Mouse (Mus musculus): ENCODE measurements around the gene Hlcs. TPM values are rescaled to one million over a fixed set of nuclear protein-coding genes. Genes with fewer than 3 reads are reported as not detected.

The Hlcs gene
- total RNA-seq, 2 experiments from 2014 or later, result 16.6 to 17.4 TPM

DNA sequence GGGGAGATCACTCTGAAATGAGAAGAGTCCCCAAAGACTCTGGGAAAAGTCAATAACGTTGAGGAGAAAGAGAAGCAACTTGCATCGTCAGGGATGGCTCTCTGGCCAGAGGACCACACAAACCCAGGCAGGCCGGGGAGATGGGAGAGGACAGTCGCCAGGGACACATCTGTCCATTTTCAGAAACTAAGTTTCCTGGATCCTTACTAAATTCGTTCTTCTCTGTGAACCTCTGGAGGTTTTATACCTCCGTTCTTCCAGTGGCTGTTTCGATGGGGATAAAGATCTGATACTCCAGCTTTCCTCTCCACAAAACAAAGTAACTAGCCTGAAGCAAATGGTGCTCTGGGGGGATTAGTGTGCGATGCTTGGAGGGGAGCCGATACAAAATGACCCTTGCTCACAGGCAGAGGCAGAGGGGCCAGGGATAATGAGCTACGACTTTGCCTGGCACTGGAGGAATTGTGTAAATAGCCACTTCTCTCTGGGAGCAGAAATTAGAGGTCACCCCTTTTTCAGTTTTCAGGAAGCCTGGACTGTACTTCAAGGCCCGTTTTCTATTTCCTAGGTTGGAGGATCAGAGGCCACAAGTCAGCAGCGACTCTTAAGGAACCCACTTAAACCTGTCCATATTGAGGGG is 220.7 kb downstream of the Hlcs start:
- H3K4me3 ChIP-seq, result no peak overlapping the region
- intact Hi-C loops (cut with DNase I), result loop anchor here (10.0 kb wide), 1 partner anchor 1398 kb away; no protein-coding TSS in a partner anchor
- no peak overlapping the region for H3K27ac ChIP-seq
- TF ChIP-seq CTCF (IDR thresholded peaks at IDR 0.05), result no peak
- DNase-seq (ENCODE audit: extremely low spot score in 1 of 2, low spot score in 2 of 2), result no peak

DNA sequence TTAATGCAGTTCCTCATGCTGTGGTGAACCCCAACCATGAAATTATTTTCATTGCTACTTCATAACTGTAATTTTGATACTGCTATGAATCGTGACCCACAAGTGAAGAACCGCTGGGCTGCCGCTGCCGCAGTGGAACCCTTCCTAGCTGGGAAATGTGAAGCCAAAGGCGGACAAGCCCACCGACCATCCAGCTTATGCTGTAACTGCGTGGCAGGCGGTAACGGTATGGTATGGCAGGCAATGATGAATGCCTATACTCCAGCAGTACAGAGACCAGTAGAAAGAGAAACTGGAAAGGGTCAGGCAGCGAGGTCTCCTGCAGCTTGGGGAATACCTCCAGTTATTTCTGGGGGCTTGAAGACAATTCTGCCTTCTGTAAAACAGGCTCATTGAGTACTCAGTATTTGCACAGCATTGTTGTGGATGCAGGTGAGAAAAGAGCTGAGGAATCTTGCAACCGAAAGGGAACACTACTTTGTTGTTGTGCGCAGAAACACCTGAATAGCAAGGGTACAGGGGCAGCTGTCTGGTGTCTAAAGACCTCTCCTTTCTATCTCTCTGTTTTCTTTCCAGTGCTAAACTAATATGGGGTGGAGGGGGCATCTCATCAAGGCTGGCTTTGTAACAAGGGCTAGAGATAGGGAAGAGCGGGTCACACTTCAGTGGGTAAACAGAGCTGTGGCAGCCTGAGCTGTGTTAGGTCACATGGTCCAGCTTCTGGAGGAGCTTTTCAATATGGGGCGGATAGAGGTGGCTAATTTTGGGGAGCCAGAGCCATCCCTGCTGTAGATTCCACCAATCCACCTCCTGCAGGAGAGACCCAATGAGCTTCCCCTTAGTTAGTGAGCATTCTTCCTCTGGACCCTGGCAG is 224.3 kb downstream of the Hlcs start:
- intact Hi-C loops (cut with DNase I), result no loop called here
- no peak for DNase-seq (ENCODE audit: extremely low spot score in 1 of 2, low spot score in 2 of 2)
- TF ChIP-seq CTCF (IDR thresholded peaks at IDR 0.05), result no peak
- no peak overlapping the region for H3K4me3 ChIP-seq
- H3K27ac ChIP-seq, result no peak overlapping the region

DNA sequence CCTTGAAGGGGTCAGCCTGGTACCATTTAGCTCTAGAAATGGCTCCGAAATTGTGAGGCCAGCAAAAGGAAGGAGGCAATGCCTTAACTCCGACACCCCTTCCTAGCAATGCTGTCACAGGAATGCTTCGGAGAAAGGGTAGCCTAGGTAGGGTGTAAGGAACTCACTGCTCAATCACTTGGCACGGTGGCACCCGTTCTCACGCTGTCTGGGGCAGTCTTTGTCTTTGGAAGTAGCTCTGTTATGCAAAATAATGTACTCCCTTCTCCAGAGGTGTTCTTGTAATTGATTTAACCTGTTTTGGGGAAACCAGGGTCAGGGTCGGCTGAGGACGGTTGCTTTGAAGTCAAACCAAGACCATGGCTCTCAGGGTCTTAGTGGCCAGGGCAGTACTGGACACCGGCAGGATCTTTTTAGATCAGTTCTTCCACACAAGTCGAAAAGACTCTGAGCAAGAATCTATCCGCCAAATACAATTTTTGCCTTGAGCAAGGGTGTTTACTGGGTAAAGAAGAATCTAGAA is 225.1 kb downstream of the Hlcs start:
- no peak for TF ChIP-seq CTCF (IDR thresholded peaks at IDR 0.05)
- Histone ChIP-seq H3K27ac (no peak overlapping the region), H3K4me3 (no peak overlapping the region)
- intact Hi-C loops (cut with DNase I), result no loop called here
- no peak for DNase-seq (ENCODE audit: extremely low spot score in 1 of 2, low spot score in 2 of 2)

DNA sequence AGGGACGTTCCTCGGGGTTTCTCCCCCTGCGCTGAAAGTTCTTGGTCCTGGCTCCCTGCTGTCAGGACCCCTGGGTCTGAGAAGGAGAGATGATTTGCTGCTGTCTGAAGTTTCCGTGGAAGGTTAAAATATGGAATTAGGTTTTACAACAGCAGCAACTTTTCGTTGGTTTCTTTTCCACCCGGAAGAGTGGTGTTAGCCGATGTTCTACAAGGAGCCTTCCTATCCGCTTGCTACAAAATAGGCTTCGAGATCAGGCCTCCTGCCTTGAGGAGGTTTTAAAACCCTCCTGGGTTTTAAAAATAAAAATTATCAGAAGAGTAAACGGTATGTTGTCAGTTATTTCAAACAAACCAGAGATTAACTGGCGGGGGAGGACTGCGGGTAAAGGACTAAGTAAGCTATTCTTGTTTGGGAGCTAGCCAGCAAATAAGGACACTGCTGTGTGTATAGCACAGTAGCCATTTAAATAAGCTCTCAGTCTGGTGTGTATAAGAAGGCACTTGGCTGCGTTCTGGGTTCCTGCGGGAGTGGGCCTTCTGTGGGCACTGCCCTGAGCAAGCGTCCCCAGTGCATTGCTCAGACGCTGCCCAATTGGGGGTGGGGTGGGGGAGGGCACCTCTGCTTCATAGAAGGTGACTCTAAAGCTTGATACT is 225.7 kb downstream of the Hlcs start:
- Histone ChIP-seq H3K4me3 (no peak overlapping the region), H3K27ac (no peak overlapping the region)
- no peak for DNase-seq (ENCODE audit: extremely low spot score in 1 of 2, low spot score in 2 of 2)
- TF ChIP-seq CTCF (IDR thresholded peaks at IDR 0.05), result no peak
- intact Hi-C loops (cut with DNase I), result no loop called here

DNA sequence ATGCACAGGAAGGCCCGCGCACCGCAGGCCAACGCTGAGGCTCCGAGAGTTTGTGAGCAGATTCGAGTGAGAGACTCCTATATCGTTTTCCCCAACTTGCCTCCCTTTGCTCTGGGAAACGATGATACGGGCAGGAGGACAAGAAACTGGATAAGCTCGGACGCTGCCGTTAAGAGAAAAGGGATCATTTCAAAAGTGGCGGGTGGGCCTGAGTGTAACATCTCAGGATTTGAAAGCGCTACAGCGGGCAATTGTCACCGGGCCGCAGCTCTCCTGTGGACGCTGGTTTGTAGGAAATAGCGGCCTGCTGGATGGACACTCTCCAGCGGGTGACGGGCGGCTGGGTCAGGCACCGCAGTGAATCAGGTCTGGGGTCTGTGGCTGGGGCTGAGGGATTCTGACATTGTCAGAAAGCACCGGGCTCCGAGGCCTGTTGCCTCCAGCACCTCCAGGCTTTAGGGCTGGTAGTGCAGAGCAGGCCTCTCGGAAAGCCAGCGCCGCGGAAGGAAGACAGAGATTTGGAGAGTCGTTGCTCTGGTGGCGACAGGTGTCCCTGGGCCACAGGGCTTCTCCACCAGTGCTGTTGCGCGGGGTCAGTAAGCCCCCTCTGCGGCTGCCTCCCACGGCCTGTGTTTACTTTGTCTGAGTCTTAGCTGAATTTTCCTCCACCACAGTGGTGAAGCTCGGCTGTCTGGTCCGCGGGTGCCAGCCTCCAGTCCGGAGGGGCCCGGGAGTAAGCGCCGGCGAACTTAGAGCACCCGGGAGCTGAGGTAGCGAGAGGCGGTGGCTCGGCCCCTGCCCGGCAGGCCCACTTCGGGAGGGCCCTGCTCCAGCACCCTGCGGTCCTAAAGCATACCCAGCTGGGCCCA is 226.4 kb downstream of the Hlcs start:
- Histone ChIP-seq H3K4me3 (no peak overlapping the region), H3K27ac (no peak overlapping the region)
- no peak for DNase-seq (ENCODE audit: extremely low spot score in 1 of 2, low spot score in 2 of 2)
- no peak for TF ChIP-seq CTCF (IDR thresholded peaks at IDR 0.05)
- intact Hi-C loops (cut with DNase I), result no loop called here

DNA sequence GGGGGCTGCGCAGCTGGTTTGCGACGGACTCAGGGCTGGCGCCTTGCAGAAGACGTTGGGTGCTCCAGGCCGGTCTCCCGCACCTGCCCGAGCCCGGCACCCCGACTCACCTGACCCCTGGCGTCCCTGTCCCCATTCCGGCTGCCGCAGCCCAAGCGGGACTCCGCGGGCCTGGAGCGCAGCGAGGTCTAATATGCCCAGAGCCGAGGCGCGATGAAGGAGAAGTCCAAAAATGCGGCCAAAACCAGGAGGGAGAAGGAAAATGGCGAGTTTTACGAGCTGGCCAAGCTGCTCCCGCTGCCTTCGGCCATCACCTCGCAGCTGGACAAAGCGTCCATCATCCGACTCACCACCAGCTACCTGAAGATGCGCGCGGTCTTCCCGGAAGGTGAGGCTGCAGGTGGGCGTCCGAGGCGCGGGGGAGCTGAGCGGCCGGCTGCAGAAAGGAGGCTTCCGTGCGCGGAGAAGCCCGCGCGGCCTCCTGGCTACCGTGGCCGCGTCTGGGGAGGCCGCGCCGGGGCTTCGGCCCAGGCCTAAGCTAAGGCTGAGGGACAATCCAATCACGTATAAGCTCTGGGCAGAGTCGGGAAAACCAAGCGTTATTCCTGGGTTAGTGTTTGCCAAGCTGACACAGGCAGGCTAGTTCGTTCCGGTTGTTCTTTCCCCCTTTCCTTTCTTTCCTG is 227.6 kb downstream of the Hlcs start:
- DNase-seq (ENCODE audit: extremely low spot score in 1 of 2, low spot score in 2 of 2), result no peak
- TF ChIP-seq CTCF (IDR thresholded peaks at IDR 0.05), result no peak
- H3K27ac ChIP-seq, result no peak overlapping the region
- H3K4me3 ChIP-seq, result no peak overlapping the region
- intact Hi-C loops (cut with DNase I), result no loop called here

DNA sequence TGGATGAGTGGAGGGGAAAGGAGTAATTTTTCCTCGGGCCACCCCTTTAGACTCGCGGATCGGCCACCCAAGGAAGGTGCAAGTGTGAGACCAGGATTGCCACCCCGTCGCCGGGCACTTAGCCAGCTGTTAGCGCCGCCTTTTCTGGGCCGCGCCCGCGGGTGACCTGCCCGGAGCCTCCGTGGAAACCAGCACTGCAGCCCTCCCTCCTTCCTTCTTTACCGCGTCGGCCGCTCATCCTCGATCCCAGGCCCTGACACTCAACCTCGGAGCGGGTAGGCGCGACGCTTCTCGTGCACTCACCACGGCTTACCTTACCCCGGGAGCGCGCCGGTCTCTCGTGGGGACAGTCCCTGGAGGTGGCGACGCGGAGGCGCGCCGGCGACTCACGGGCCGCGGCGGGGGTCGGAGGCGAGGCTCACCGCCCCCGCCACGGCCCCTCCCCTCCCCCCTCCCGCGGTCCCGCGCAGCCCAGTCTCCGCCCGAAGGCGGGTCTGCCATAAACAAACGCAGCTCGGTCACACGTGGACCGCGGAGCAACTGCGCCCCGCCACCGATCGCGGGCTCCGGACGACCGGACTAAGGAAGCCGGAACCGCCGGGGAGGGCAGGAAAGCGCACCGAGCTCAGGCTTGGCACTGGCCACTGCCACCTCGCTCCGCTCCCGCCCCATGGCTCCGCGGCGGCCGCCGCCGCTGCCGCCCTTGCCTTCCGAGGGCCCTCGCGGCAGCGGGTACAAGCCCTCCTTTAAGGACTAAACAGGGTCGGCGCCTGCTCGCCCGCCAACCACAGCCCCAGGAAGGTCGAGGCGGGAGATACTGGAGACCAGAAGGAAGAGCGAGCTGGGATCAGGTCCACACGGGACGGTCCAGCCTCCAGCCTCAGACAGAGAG is 228.4 kb downstream of the Hlcs start, which contains the start of gene Sim2:
TSS of gene Sim2 (plus strand) at position 221 of the 892 bp plus-strand sequence.
- H3K4me3 ChIP-seq, result no peak within 1 kb of the TSS
- no peak for DNase-seq (ENCODE audit: extremely low spot score in 1 of 2, low spot score in 2 of 2)
- TF ChIP-seq CTCF (IDR thresholded peaks at IDR 0.05), result no peak
- no peak within 1 kb of the TSS for H3K27ac ChIP-seq
- intact Hi-C loops (cut with DNase I), result no loop called here

DNA sequence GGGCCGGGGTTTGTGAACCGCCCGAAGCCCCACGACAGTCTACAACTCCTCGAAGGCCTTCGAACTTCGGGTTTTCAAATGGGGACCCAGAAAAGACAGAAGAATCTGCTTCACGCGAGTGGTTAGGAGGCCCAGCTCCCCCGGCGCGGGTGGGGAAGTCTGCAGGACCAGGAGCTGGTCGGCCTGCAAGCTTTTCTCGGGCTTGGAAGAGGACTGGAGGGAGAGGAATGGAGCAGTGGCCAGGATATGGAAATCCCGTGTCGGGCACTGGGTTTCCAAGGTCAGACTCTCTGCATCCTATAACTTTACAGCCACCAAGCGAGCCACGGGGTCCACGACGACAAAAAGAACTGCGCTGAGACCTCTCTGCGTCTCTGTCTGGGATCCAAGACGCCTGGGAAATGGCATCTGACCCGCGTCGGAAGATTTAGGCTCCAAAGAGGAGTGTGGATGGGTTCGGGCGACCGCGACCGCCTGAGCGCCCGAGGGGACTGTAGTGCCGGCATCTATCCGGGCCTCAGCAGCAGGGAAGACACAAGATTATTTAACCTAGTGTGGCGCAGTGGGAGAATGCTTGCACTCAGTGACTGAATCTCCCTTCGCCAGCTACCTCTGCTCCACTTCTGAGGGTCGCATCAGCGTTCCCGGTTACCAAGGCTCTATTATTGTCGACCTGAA is 229.4 kb downstream of the Hlcs start:
- TF ChIP-seq CTCF (IDR thresholded peaks at IDR 0.05), result no peak
- no peak overlapping the region for H3K4me3 ChIP-seq
- no peak for DNase-seq (ENCODE audit: extremely low spot score in 1 of 2, low spot score in 2 of 2)
- intact Hi-C loops (cut with DNase I), result no loop called here
- H3K27ac ChIP-seq, result no peak overlapping the region

Data from left cerebral cortex, adult 2 months (tissue).